Mouse (Mus musculus) C2C12 (cell line): ENCODE data around the gene Isg15.

Source experiments
- CEBPB ChIP-seq: IDR thresholded peaks from one replicate; pipeline ENCODE4 v1.6.1; 2011; ENCODE audit warnings: low read depth, mild to moderate bottlenecking, control low read depth, moderate library complexity
- CTCF ChIP-seq: IDR thresholded peaks from one replicate; pipeline ENCODE4 v1.5.1; 2011; ENCODE audit not compliant: control insufficient read depth, insufficient read depth, insufficient read length
- FOSL1 ChIP-seq: IDR thresholded peaks from one replicate; pipeline ENCODE4 v1.8.0; 2011; ENCODE audit warnings: mild to moderate bottlenecking, low read length; ENCODE audit not compliant: poor library complexity, insufficient read depth, severe bottlenecking
- MAX ChIP-seq: IDR thresholded peaks from one replicate; pipeline ENCODE4 v1.6.1; 2011; ENCODE audit warnings: mild to moderate bottlenecking, control low read depth
- MYOD1 ChIP-seq: IDR thresholded peaks from one replicate; pipeline ENCODE4 v1.6.1; 2011; ENCODE audit warnings: low read depth; ENCODE audit not compliant: control insufficient read depth, insufficient read length
- MYOG ChIP-seq: IDR thresholded peaks from one replicate; pipeline ENCODE4 v1.6.1; 2011; ENCODE audit not compliant: control insufficient read depth, insufficient read length; ENCODE audit errors: extremely low read depth
- USF1 ChIP-seq: IDR thresholded peaks from one replicate; pipeline ENCODE4 v1.6.1; 2011; ENCODE audit warnings: low read depth, mild to moderate bottlenecking, control low read depth, moderate library complexity

GRCm38 (mm10) chr4:156228393-156229024, 27.9 kb upstream of the Isg15 start:
- no peak for TF ChIP-seq MAX
- TF ChIP-seq CTCF = no peak
- TF ChIP-seq MYOG = no peak
- no peak for TF ChIP-seq CEBPB
- no peak for TF ChIP-seq USF1
- no peak for TF ChIP-seq FOSL1
- TF ChIP-seq MYOD1 = peak; percentile 39
